Mouse (Mus musculus): ENCODE results near the gene Wipf1.

The Wipf1 gene

DNA sequence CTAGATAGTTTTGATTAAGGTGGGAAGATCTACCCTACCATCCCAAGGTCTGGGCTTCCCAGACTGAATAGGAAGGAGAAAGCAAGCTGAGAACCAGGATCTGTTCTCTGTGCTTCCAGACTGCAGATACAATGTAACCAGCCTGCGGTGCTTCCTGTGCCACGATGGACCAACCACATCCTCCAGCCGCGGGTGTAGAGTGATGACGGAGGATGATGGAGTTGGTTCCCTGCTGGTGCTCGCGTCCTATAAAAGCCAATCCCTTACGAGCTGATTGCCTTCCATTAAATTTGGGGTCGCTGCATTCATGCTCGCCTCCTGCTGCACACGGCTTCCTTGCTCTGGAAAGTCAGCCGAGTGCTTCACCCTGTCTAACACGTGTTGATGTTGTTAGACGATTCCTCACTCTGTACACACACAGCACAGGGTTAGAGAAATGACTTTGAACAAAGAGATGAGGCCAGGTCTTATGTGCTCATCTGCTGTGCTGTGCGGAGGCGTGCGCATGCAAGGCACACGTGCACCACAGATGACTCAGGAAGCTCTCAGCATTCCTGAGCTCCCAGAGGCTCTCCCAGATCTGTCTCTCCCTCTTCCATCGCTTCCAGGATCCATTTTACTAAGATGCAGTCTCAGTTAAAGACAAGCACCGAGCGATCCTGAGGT, 100.6 kb downstream of the Wipf1 start:
- no peak for DNase-seq (ENCODE audit: low spot score)

DNA sequence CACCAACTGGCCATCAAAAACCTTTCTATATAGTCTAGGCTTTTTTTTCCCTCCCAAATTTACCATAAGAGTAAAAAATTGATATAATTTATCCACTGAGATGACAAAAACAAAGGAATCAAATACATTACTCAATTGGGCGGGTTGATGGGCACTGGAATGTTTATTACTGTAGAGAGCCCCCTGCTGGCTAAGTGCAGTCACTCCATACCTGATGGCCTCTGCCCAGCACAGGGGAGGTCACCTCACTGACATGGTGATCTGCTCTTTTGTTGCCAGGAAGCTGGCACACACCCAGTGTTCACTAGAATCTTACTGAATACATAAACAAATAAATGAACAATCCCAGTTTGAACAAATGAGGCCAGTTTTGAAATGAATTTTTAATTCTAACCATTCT, 102.2 kb downstream of the Wipf1 start:
- peak; percentile 72 for DNase-seq (ENCODE audit: low spot score)

DNA sequence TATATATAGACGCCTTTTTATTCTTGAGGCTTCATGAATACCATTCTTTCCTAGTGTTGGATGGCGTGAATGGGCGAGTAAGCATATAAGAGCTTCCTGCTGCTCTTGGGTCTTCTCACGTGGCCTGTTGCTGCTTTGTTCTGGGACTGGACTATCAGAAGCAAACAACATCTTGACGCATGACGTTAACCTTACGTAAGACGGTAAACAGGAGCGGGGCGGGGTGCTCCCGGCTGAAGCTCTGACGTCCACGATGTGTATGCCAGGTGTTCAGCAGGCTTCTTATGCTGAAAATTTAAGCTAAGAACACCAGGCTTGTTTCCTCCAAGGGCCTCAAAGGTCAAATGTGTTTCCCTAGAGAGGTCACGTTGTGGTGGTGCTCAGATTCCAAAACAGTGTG, 103.7 kb downstream of the Wipf1 start:
- DNase-seq (ENCODE audit: low spot score): no peak

DNA sequence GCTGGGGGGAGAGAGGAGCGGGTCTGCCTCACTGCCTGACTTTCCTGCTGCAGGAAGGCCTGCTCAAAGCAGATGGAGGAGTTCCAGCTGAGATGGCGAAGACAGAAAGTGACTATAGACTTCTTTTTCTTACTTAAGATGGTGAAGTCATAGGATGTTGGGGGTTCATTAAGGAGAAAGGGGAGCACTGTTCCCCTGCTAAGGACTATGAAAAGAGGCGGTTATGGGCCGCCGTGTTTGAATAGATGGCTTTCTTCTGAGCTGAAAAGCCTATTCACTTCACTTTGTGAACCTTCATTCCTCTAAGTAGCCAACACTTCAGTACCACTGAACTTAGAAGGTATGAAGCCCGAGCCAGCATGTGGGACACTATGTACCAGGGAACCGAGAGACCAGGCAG, 109.8 kb downstream of the Wipf1 start:
- DNase-seq (ENCODE audit: low spot score): no peak

DNA sequence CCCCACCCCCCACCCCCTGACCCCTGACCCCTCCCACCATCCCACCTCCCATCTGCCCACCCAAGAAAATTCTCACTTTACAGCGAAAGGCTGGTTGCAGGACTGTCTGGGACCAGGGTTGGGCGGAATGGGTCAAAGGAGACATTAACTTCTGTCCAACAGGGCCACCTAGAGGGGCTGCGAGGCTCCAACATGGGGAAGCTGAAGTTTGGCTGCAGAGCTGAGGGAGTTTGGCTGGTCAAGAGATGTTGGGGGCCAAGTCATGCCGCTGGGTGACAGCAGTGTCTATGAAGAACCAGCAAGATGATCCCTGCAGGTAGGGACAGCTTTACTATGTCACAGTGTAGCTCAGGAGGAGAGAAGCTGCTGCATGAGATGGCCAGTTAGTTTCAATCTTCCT, 110.2 kb downstream of the Wipf1 start:
- peak; percentile 33 for DNase-seq (ENCODE audit: low spot score)

DNA sequence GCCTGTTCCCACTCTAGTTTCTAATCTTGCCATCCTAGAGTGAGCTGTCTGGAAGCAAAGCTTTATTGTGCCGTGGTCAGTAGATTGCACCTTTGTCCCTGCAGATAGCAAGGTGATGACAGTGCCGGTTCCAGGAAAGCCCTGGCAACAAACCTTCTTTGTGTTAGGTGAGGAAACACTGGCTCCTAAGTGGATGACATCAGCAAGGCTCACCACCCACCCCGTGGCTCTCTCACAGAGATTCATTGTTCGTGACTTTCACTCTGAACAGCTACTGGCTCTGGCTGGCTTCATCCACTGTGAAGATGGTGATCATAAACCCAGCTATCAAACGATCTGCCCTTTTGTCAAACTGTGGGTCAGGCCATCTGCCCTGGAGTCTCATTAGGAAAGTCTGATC, 113.6 kb downstream of the Wipf1 start:
- DNase-seq (ENCODE audit: low spot score): no peak

DNA sequence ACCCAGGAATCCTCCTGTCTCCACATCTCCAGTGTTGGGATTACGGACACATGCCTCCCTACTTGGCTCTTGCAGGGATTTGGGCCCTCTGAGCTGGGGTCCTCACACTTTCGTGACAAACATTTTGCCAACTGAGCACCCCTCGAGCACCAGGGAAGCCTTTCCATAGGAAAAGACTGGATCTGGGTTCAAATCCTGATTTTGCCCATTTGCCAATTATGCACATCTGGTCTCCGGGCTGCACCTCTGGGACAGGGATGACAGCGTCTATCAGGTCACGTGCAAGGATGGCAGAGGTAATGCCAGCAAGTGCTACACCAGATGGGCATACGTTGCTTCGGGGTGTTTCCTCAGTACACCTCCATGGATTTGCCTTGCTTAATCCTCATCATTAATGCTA, 119.5 kb downstream of the Wipf1 start:
- DNase-seq (ENCODE audit: low spot score): no peak

DNA sequence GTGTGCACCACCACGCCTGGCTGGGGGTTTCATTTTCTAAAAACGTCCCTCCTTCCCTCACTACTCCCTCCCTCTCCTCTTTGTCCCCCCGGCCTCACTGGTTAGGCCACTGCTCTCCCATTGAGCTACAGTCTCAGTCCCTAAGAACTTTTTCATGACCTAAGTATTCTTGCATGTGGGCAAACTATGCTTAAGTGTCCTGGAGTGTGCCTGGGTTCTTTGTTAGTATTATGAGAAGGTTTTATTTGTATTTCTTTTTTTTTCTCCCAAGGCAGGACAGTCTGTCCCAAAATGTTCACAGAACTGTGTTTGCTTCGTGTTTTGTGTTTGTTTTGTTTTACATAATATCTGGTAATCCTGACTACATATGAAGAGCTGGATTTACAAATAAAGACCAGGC, 121.9 kb downstream of the Wipf1 start:
- DNase-seq (ENCODE audit: low spot score): no peak

DNA sequence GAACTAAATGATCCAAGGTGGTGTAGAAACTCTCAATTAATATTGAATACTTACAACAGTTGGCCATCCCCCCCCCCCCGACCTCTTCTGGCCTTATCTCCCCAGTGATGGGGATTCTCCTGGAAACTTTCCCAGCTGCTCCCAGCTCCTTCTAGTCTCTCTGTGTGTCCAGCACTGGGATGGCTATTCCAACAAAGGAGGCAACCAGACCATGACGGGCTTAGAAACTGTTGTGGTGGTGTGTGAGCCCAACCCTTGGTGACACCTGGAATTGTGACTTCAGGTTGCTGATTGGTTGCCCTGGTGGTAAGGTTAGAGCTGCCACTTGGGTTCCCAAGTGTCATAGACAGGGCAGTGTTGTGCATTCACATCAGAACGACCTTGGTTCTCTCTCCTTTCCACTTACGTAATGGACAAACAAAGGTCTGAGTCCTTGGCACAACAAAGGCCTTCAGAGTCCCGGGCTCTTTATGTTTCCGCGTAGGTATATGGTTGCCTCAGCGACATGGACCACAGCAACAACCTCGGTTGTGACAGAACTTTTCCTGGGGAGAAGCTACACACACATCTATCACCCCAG, 123.1 kb downstream of the Wipf1 start:
- DNase-seq (ENCODE audit: low spot score): no peak

DNA sequence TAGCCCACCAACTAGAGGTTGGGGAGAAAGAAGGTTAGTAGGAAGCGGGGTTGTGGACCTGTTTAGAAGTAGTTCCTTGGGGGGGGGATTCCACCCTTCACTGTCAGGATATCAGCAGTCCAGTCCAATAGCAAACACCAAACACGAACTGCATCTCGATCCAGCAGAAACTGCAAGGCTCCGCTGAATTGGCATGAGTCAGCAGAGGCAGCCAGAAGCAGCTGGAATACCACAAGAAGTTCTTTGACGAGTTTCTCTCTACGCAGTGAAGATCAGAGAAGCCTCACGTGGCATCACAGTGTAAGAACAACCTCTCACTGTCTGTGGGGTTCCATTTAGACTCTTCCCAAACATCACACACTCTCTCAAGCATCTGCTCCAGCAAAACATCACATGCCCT, 124.6 kb downstream of the Wipf1 start:
- no peak for DNase-seq (ENCODE audit: low spot score)

DNA sequence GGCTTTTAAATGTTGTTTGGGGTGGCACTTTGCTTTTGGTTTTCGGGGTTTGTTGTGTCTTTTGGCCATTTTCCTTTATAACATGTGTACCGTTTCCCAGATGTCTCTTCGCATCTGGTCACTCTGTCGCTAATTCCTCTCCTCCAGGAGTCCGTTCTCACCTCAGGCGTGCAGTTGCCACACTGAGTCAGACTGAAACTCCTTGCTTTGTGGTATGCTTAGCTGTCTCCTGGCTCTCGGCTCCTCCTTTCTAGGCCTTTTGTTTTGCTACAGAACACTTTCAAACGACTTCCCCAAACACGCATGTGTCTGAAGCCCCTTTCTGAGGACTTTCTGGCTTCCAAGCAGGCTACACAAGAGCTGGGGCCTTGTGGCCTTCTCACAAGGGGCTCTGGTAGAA, 125.1 kb downstream of the Wipf1 start:
- DNase-seq (ENCODE audit: low spot score): no peak

DNA sequence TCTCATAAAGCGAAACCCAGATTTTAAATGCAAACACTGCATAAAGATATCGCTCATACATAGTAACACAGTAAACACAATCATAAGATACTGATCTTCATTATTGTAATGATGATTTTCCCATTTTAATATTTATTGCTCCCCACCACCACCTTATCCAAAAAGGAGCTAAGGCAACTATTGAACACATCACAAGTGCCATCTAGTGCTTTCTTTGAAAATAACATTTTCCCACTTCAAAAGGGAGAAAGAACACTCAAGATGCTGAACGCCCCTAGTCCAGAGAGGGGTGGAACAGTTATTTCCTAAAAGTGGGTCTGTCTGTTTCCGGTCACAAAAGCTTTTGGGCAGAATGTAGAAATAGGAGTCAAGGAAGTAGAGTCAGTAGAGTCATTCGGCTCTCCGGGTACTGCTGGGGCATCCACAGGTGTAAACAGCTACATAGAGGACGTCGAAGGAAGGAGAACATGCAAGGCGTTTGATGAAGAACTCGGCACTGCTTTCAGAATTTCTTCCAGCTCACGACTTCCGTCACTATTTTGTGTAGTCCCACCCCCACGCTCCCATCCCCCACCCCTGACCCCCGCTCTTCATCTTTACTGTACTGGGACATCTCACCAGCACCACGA, 126.0 kb downstream of the Wipf1 start:
- DNase-seq (ENCODE audit: low spot score): peak; percentile 20

DNA sequence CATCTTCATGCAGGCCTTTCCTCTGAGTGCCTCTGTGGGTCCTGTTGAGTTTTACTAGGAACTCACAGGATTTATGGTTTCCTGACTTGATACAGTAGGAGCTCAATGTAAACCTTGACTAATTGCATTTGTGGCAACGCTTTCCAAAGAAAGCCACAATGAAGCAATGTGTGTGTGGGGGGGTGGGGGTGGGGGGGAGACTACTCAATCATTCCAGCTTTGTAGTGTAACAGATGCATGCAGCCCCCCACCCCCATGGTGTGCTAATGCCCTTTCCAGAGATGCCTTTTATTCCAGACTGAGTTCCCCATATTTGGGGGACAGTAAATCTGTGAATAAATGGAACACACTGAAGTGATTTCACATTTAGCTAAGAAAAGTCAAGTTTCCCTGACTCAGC, 127.8 kb downstream of the Wipf1 start:
- no peak for DNase-seq (ENCODE audit: low spot score)

DNA sequence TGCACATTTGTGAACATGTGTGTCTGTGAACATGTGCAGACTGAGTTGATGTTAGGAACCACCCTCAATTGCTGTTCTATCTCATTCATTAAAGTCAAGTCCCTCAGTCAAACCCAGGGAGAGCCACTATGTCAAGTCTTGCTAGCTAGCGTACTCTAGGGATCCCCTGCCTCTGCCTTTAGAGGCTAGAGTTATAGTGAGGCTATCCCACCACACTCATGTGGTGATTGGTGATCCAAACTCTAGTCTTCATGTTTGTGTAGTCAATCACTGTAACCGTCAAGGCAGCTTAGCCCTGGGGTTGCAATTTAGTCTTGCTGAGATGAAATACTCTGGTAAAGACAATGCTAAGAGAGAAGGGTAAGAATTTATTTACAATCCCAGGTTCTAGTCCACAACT, 132.1 kb downstream of the Wipf1 start:
- DNase-seq (ENCODE audit: low spot score): no peak

DNA sequence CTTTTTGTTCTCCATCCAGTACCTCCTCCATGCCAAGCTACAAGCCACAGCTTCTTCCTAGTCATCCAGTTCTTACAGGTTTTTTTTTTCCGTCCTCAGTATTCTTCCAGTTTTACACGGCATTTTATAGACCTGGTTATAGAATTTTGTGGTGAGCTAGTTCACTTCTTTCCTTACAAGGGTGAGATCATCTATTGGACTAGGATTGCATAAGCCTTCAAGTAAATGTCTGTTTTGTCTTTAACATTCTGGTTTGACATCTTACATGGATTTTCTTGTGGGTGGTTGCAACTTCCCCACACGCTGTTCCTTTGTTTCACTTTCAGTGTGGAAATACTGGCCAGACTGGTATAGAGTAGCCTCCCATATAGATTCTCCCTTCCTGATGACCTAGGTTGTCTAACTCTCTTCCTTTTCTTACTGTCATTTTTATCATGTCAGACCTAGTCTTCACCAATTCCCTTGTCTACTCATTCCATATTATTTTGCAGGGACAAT, 132.7 kb downstream of the Wipf1 start:
- no peak for DNase-seq (ENCODE audit: low spot score)

DNA sequence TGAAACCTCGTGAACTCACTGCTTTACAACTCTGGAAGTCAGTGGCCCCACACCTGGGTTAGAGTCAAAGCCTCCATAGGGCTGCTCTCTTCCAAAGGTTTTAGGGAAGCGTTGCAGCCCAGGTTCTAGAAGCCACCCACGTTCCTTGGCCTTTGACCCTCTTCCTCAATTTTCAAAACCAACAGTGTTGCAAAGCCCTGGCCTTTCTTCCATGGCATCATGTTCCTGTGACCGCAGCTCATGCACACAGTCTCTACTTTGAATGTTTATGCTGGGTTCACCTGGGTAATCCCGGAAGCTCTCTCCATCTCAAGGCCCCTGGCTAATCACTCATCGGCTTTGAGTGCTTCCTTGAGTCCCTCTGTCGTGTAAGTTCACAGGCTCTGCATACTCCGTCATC, 134.0 kb downstream of the Wipf1 start:
- DNase-seq (ENCODE audit: low spot score): no peak

DNA sequence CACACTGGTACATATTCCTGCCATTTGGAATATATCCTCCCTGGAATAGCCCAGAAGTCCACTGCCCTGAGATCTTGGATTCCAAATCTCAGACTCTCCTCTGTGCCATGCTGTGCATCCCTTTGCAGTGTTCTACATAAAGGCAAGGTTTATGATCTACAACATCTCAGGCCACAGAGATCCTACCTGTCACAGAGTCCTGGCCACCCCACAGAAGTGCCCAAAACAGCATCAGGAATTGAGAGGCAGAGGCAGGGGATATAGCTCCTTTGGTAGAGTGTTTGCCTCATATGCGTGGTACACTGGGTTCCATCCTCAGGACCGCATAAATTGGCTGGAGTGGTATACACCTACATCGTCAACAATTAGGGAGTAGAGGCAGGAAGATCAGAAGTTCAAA, 135.1 kb downstream of the Wipf1 start:
- DNase-seq (ENCODE audit: low spot score): no peak

DNA sequence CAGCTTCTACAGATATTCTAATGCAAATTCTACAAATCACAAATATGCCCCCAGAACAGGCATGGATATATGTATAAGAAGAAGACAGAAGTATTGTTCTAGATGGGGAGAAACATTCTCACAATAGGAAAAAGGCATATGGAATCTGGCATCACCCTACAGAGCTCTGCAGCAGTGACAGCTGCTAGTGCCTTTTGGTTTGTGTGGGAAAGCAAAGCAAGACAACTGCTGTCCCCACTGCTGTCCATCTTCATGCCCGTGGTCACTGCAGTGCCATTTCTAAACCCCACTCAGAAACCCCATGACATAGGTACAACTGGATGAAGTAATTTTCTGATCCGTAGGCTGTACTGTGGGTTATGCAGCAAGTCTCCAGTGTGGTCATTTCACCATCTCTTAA, 136.8 kb downstream of the Wipf1 start:
- no peak for DNase-seq (ENCODE audit: low spot score)

DNA sequence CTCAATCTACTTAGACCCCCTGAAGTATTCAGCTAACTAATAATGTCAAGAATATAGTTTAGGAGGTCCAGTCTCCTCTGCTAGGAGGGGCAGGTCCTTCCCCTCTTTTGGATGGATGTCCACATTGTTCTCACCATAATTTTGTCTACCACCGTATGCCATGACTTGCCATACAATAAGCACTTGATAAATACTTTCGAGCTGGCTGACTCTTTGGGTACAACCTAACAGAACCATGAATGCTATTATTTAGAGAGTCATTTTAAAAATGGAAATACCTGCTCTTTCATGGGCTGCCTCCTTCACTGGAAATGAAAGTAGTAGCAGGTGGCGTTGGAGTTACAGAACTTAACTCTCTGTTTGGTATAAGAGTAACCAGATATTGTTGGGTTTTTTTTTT, 139.6 kb downstream of the Wipf1 start:
- DNase-seq (ENCODE audit: low spot score): no peak

DNA sequence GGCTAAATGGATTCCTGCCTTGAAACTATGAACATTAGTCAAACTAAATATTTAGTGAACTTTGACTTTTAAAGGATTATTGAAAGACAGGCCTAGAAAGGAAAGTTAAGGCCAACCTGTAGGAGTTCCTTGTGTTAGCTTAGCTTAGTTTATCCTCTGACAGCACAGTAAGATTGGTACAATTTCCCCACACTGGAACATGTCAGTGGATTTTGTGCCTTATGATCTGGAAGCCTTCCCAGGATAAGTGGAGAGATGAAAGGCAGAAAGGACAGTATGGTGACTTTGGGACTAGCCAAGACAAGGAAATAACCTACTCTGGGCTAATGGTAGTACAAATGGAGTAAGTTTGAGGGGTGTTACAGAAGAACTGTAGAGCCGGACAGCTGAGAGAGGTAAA, 141.7 kb downstream of the Wipf1 start:
- DNase-seq (ENCODE audit: low spot score): no peak

DNA sequence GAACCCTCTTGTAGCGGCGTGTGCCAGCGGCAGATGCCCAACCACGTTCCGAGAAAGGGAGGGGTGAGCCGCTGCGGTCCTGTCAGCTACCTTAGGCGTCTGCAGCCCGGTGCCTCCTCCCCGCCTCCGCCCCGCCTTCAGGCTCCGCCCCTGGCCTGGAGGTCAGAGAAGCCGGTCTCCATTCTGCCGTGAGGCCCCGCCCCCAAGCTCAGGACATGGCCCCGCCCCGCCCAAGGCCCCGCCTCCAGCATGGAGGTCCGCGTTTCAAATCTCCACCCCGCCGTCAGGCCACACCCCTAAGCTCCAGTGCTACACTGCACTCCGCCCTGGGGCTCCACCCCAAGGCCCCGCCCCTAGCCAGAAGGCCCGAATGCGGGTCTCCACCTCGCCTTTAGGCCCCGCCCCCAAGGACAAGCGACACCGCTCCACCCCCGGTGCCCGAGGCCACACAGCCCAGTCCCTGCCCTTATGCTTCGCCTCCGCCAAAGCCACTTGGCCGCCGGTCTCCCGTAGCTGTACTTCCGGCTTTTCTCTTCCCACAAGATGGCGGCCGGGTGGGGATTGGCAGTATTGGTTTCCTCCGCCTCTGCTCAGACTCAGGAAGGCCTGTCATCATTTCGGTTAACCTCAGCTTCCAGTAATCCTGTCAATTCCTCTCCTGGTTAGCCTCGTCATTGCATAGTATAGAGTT, 143.0 kb downstream of the Wipf1 start, which contains the start of gene Gpr155:
Gpr155 (minus strand) TSS at position 217 of the 691 bp plus-strand sequence.
- peak; percentile 99 for DNase-seq (ENCODE audit: low spot score)

DNA sequence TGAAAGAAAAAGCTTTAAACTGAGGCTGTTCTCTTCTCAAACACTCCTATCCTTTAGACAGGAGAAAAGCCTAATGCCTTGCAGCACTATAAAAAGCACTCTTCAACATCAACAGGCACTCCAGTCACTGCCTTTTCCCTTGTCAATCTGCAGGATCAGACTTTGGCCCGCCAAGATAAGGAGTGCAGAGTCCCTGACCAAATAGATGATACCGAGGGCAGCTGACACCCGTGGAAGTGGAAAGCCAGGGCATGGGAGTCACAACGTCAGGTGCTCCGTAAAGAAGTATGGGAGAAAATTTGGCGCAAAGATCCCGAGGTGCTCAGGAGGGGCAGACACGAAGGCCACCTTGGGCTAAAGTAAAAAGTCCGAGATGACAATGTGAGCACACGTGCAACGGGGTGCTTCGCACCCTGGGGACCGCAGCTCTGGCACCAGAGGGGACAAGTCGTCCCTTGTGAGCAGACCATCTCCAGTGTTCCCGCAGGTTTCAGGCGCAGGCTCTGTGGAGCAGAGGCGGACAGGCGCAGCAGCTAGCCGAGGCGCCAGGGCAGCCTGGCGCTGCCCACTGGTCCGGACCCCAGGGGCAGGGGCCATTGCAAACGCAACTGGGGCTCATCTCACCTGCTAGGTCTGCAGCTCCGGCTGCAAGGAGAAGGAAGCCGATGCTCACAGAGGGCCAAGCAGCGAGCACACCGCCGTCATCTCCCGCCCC, 143.7 kb downstream of the Wipf1 start:
- peak; percentile 8 for DNase-seq (ENCODE audit: low spot score)

Data from retina, embryonic 14.5 days (tissue).